Mouse (Mus musculus) intestine, embryonic 14.5 days (tissue): ENCODE data around the gene Pde6b. TPM values are rescaled to one million over a fixed set of nuclear protein-coding genes. Genes with fewer than 3 reads are reported as not detected.

Source experiments
- ATAC-seq: fragments of 200-750 bp; cut with Nextera tagmentation; replicated peaks from 2 replicates; pipeline ENCODE4 v1.8.0; 2017; ENCODE audit warnings: low read depth, moderate number of reproducible peaks, moderate TSS enrichment, moderate library complexity; ENCODE audit not compliant: low FRiP score, low TSS enrichment
- DNase-seq: peaks from one replicate; pipeline ENCODE4 v3.0.0-alpha.2; 2018; ENCODE audit warnings: low spot score
- H3K27ac ChIP-seq: fragments of 300-500 bp; sonication (generic); 2 replicates; pipeline ENCODE4 v1.5.1; 2014; ENCODE audit warnings: low read depth, mild to moderate bottlenecking, control low read depth
- H3K27me3 ChIP-seq: fragments of 300-500 bp; sonication (generic); replicated peaks from 2 replicates; pipeline ENCODE4 v1.6.1; 2014; ENCODE audit warnings: low read length, control low read depth; ENCODE audit not compliant: control insufficient read depth, insufficient read depth
- H3K36me3 ChIP-seq: fragments of 300-500 bp; sonication (generic); 2 replicates; pipeline ENCODE4 v1.6.1; 2014; ENCODE audit warnings: low read length, control low read depth; ENCODE audit not compliant: control insufficient read depth, insufficient read depth
- H3K4me1 ChIP-seq: fragments of 300-500 bp; sonication (generic); replicated peaks from 2 replicates; pipeline ENCODE4 v1.6.1; 2014; ENCODE audit warnings: low read length, control low read depth, mixed read lengths; ENCODE audit not compliant: control insufficient read depth, insufficient read depth
- H3K4me2 ChIP-seq: fragments of 300-500 bp; sonication (generic); 2 replicates; pipeline ENCODE4 v1.6.1; 2014; ENCODE audit warnings: low read length
- H3K4me3 ChIP-seq: fragments of 300-500 bp; sonication (generic); 2 replicates; pipeline ENCODE4 v1.5.1; 2014; ENCODE audit warnings: low read depth, low read length, control low read depth, mixed read lengths
- H3K9ac ChIP-seq: fragments of 300-500 bp; sonication (generic); 2 replicates; pipeline ENCODE4 v1.6.1; 2014; ENCODE audit warnings: mild to moderate bottlenecking, low read length
- H3K9me3 ChIP-seq: fragments of 300-500 bp; sonication (generic); 2 replicates; pipeline ENCODE4 v1.6.1; 2016; ENCODE audit warnings: low read length, control low read depth; ENCODE audit not compliant: control insufficient read depth
- WGBS: fragments of 180-500 bp; shearing (Covaris S2); extraction: QIAGEN DNeasy Blood & Tissue Kit; methylation state at CpG from one replicate; pipeline ENCODE4 v1.1.7; 2014; 5-methylcytosine and 5-hydroxymethylcytosine counted together
- polyA plus RNA-seq: library from polyadenylated mRNA; unstranded; fragments of >200 nt; fragmentation: Nextera tagmentation; extraction: Ambion mirVana; gene quantifications from 2 replicates; pipeline ENCODE4 v1.2.1, GENCODE M21; 2014

Pde6b gene
- polyA plus RNA-seq, 1 experiment from 2014 or later, result 0.19 TPM

- Histone ChIP-seq H3K9ac (peak overlapping the region; percentile 97), H3K27ac (no peak overlapping the region), H3K4me1 (peaks cover 24% of the 10 kb centered on the region), H3K4me2 (peak overlapping the region; percentile 82), H3K27me3 (no peaks in the 10 kb centered on the region), H3K36me3 (0 out of 2 replicates have a peak, but pooled peaks cover 10% of the 10 kb centered on the region), H3K4me3 (peak overlapping the region; percentile 93), H3K9me3 (no peaks in the 10 kb centered on the region)
- ATAC-seq, result no peak
- DNase-seq, result peak; percentile 53
- WGBS, result 41% methylated on average over 4 of the region's 4 CpGs
Observed at GRCm38 (mm10) chr5:108462446-108462845, 74.3 kb downstream of the Pde6b start.

GRCm38 (mm10) chr5:108465131-108465891 lies 77.1 kb downstream of the Pde6b start:
- no peak overlapping the region for H3K4me3 ChIP-seq
- 0 out of 2 replicates have a peak, but pooled peaks cover 10% of the 10 kb centered on the region for H3K36me3 ChIP-seq
- DNase-seq, result no peak
- H3K9ac ChIP-seq, result no peak overlapping the region
- H3K27ac ChIP-seq, result no peak overlapping the region
- H3K27me3 ChIP-seq, result no peaks in the 10 kb centered on the region
- peaks cover 24% of the 10 kb centered on the region for H3K4me1 ChIP-seq
- H3K4me2 ChIP-seq, result no peak overlapping the region
- 84% methylated on average over 6 of the region's 6 CpGs for WGBS
- no peak for ATAC-seq
- H3K9me3 ChIP-seq, result no peaks in the 10 kb centered on the region

- no peaks in the 10 kb centered on the region for H3K9me3 ChIP-seq
- no peak overlapping the region for H3K4me3 ChIP-seq
- no peak overlapping the region for H3K27ac ChIP-seq
- peaks cover 24% of the 10 kb centered on the region for H3K4me1 ChIP-seq
- H3K9ac ChIP-seq, result no peak overlapping the region
- DNase-seq, result no peak
- H3K4me2 ChIP-seq, result no peak overlapping the region
- H3K36me3 ChIP-seq, result peaks cover 12% of the 10 kb centered on the region; the same call in 1 of the 2 replicates
- ATAC-seq, result no peak
- WGBS, result 100% methylated on average over 1 of the region's 1 CpGs
- H3K27me3 ChIP-seq, result no peaks in the 10 kb centered on the region
Observed at GRCm38 (mm10) chr5:108466647-108467046, 78.5 kb downstream of the Pde6b start.

- Histone ChIP-seq H3K9ac (no peak overlapping the region), H3K27ac (no peak overlapping the region), H3K9me3 (no peaks in the 10 kb centered on the region), H3K4me1 (peaks cover 6% of the 10 kb centered on the region; the same call in 1 of the 2 replicates), H3K36me3 (peaks cover 41% of the 10 kb centered on the region), H3K4me3 (no peak overlapping the region), H3K27me3 (no peaks in the 10 kb centered on the region), H3K4me2 (no peak overlapping the region)
- WGBS, result 73% methylated on average over 7 of the region's 7 CpGs
- DNase-seq (peak; percentile 41), ATAC-seq (no peak)
Observed at GRCm38 (mm10) chr5:108469617-108470016, 81.4 kb downstream of the Pde6b start.

- Histone ChIP-seq H3K4me2 (no peak overlapping the region), H3K36me3 (peaks cover 70% of the 10 kb centered on the region), H3K9ac (no peak overlapping the region), H3K4me3 (no peak overlapping the region), H3K9me3 (no peaks in the 10 kb centered on the region), H3K27me3 (no peaks in the 10 kb centered on the region), H3K4me1 (no peaks in the 10 kb centered on the region; the same call in 1 of the 2 replicates), H3K27ac (no peak overlapping the region)
- 94% methylated on average over 4 of the region's 4 CpGs for WGBS
- ATAC-seq (no peak), DNase-seq (no peak)
Observed at GRCm38 (mm10) chr5:108473737-108474136, 85.5 kb downstream of the Pde6b start.

- H3K4me2 ChIP-seq, result no peak overlapping the region
- DNase-seq (peak; percentile 36), ATAC-seq (no peak)
- H3K9me3 ChIP-seq, result no peaks in the 10 kb centered on the region
- H3K4me1 ChIP-seq, result no peaks in the 10 kb centered on the region
- H3K27me3 ChIP-seq, result no peaks in the 10 kb centered on the region
- no peak overlapping the region for H3K4me3 ChIP-seq
- H3K36me3 ChIP-seq, result peaks cover 79% of the 10 kb centered on the region
- no peak overlapping the region for H3K9ac ChIP-seq
- WGBS, result 89% methylated on average over 3 of the region's 3 CpGs
- no peak overlapping the region for H3K27ac ChIP-seq
Observed at GRCm38 (mm10) chr5:108475977-108476376, 87.8 kb downstream of the Pde6b start.

Other genes starting within 250 kb of the Pde6b start
- 42.4 and 45.0 TPM in 2 replicates for gene Dr1, start 119.5 kb upstream of the Pde6b start, polyA plus RNA-seq
- 3.0 and 3.3 TPM in 2 replicates for gene Pigg, start 75.8 kb upstream of the Pde6b start, polyA plus RNA-seq
- gene Gm42517, start 20.5 kb upstream of the Pde6b start, polyA plus RNA-seq, result not detected in 2 replicates
- 452 and 522 TPM in 2 replicates for gene Atp5k, start 46.1 kb downstream of the Pde6b start, polyA plus RNA-seq
- 0.07 and 0.50 TPM in 2 replicates for gene Mfsd7a, start 60.5 kb downstream of the Pde6b start, polyA plus RNA-seq
- gene Pcgf3, start 72.8 kb downstream of the Pde6b start, polyA plus RNA-seq, result 20.9 and 24.9 TPM in 2 replicates
- 3.1 and 3.2 TPM in 2 replicates for gene Cplx1, start 161.6 kb downstream of the Pde6b start, polyA plus RNA-seq
- gene Gak, start 241.4 kb downstream of the Pde6b start, polyA plus RNA-seq, result 62.9 and 65.5 TPM in 2 replicates
- gene Tmem175, start 241.4 kb downstream of the Pde6b start, polyA plus RNA-seq, result 27.5 and 28.0 TPM in 2 replicates